Mouse (Mus musculus) urinary bladder, adult 18-20 months (tissue): Measurements from ENCODE around the gene Atp23.

ENCODE experiments used
- DNase-seq, 2 experiments: peaks; one replicate each; pipeline ENCODE4 v3.0.0; 2022; ENCODE audit warnings: low spot score in 2 of 2, mixed read lengths in 2 of 2

Gene Atp23

GRCm38 (mm10) chr10:126900821-126901487 is at the start of gene Atp23:
Gene Atp23, minus strand, starts transcription at chr10:126901355.
- peak; percentile 89 to 94 for DNase-seq

DNA sequence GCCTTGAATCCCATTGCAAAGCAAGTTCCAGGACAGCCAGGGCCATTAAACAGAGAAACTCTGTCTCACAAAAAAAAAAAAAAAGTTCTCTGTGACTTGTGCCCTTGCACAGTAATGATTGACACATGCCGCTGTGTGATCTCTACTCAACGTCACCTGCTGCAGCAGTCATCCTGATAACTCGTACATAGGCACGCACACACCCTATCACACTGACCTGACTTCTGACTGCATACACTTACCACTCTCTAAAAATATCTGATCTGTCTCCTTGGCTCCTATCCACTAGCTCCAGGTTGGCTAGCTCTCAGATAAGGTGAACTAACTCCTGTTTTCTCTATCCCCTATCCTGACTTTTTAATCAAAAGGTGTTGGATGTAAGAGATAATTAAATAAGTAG is 49.4 kb upstream of the Atp23 start:
- DNase-seq = no peak

DNA sequence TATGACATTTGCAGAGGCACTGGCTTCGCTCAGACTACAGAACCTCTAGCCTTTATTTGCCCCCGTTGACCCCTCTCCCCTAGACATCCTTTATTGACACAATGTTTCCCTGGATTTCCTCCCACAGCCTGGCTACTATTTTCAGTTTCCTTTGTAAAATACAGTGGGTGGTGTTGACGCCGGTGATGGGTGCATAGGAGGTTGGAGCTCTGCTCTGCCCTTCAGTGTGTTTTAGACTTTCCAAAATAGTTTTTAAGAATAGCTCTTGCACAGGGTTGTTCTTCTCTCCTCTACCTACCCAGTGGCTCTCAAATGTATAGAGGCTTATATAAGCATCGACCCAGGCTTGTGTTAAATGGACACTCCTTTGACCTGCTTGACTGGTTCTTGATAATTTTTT is 48.7 kb upstream of the Atp23 start:
- no peak for DNase-seq

DNA sequence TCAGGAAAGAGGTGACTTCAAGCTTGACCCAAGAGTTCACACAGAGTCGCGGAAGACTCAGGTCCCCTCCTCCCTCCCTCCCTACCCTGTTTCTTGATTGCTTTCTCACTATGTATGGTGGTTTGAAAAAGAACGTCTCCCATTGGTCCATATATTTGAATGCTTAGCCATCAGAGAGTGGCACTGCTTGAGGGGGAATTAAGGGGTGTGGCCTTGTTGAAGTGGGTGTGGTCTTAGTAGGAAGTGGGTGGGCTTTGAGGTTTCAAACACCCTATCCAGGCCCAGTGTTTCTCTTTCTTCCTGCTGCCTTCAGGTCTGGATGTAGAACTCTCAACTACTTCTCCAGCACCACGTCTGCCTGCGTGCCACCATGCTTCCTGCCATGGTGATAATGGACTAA is 44.4 kb upstream of the Atp23 start:
- no peak for DNase-seq

GRCm38 (mm10) chr10:126940949-126941348 is 39.8 kb upstream of the Atp23 start:
- no peak for DNase-seq

GRCm38 (mm10) chr10:126935556-126936381 is 34.6 kb upstream of the Atp23 start:
- peak in 1 of 2 experiments; percentile 50 for DNase-seq

DNA sequence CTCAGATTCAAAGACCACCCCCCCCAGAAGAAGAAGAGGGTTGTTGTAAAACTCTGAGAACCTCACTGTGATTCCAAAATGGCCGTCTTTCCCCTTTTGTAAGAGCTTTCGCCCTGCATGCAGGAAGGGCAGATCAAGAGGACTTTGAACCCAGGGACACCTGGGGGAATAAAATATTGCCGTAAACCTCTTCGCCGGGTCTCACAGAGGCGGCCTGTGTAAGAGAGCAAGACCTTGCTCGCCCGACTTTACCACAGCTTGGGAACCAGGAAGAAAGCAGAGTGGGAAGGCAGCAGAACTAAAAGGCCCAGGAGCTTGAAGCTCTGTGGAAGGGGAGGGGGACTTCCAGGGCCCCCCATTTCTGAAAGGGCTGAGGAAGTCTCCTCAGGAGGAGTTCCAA is 34.0 kb upstream of the Atp23 start:
- no peak for DNase-seq

- no peak for DNase-seq
Observed at GRCm38 (mm10) chr10:126934561-126934960, 33.4 kb upstream of the Atp23 start.

DNA sequence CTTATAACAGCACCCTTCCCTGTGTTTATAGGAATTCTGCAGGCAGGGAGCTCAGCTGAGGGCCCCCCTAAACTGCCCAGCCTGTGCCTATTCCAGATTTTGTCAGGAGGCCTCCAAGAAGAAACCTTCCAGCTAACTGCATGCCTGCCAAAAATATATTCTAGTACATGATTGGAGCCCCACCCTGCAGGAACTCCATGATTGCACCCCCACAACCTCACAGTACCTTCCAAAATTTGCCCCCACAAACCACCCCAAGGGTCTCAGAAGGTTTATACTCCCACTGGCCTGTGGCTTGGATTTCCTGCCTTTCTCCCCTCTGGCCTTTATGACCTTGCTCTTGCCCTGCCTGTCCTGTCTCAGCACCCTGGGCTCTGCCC is 30.6 kb upstream of the Atp23 start:
- no peak for DNase-seq

GRCm38 (mm10) chr10:126931123-126931759 is 30.1 kb upstream of the Atp23 start:
- DNase-seq = peak in 1 of 2 experiments; percentile 43

DNA sequence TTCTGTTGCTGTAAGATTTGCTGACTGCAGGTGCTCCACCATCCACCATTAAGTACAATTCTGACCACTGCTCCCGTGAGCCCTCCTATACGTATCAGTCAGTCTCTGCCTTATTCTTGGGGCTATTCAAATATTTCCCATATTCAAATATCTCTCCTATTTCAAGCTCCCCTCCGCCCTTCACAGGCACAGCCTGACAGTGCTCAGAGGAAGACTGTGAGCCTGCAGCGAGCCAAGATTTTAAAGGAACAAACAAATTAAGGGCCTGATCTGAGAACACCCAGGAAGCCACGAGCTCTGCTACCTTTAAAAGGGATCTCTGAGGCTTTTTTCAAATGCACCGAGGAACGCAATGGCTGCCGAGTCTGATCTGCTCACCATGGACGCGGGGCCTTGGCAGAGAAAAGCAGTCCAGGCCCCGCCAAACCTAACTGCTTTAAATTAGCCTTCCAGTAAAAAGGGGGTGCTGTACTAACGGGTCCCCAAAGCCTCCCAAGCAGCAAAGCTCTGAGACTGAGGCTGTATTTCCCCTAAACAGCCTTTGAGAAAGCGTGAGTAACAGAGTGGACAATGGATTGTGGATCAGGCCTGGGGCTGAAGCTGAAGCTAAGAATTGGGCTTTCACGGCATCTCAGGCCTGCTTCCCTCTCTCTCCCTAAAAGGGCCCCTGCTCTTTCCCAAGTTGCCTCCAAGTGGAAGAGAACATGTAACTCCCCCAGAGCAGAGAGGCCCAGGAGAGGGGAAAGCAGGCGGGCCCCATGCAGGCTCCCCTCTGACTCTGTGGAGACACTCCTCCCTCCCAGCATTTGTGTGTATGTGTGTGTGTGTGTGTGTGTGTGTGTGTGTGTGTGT is 29.3 kb upstream of the Atp23 start:
- DNase-seq = peak in 1 of 2 experiments; percentile 48

- no peak for DNase-seq
Observed at GRCm38 (mm10) chr10:126929543-126929942, 28.4 kb upstream of the Atp23 start.

- peak in 1 of 2 experiments; percentile 68 for DNase-seq
Observed at GRCm38 (mm10) chr10:126928819-126929206, 27.7 kb upstream of the Atp23 start.

- DNase-seq = peak; percentile 75 to 82
Observed at GRCm38 (mm10) chr10:126928011-126928818, 27.1 kb upstream of the Atp23 start.

DNA sequence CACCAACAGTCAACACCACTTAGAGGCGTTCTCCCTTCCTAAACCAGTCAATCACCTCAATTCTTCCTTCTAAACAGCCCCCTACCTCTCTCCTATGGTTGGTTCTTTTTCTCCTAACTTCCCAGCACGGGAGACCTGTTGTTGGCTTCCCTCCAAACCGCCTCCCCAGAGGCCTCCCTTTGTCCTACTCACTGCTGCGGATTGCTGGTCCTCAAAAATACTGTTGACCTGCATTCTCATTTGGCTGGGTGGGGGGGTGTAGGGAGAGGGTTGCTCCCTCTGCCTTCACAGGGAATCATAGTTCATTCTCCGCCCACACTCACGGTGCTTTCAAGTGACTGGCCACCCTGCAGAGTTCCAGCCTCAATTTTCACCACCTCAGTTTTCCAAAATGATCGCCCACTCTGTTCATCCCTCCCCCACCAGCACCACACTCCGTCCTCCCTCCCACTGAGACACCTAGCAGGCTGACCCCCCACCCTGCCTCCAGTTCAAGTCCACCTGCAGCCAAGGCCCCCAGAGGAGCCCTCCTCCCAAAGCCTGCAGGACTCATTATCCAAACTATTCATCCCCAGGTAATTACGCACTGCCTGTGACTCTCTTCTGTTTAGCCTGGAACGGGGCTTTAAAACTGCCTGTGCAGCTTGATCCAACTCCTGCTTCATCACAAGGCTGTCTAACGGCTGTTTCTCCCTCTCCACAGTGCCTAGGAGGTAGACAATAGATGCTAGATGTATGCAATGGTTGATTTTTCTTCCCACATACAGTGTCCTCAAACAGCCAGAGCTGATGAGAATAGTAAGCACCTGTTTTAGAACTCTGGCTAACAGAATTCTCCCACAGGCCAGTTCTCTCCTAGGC is 26.2 kb upstream of the Atp23 start:
- DNase-seq = no peak

GRCm38 (mm10) chr10:126925391-126925790 is 24.2 kb upstream of the Atp23 start:
- no peak for DNase-seq

- peak in 1 of 2 experiments; percentile 31 for DNase-seq
Observed at GRCm38 (mm10) chr10:126924087-126924486, 22.9 kb upstream of the Atp23 start.

- no peak for DNase-seq
Observed at GRCm38 (mm10) chr10:126920220-126920619, 19.1 kb upstream of the Atp23 start.

DNA sequence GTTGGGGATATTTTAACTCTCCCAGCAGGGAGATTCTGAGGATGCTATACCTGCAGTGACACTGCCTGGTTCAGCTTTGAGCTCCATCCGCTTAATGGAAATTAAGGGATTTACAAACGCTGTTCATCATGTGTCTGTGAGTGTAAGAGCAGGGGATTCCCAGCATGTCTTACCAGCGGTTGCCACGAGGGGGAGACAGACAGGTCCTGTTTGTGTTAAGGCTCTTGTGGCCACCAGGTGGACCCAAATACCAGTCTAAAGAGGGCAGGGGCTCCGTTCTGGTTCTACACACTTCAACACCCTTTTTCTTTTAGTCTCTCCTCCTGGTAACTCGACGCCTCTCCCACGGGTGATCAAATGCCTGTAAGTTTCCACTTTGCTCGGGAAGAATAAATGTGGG is 17.9 kb upstream of the Atp23 start:
- DNase-seq = peak; percentile 88 to 94

DNA sequence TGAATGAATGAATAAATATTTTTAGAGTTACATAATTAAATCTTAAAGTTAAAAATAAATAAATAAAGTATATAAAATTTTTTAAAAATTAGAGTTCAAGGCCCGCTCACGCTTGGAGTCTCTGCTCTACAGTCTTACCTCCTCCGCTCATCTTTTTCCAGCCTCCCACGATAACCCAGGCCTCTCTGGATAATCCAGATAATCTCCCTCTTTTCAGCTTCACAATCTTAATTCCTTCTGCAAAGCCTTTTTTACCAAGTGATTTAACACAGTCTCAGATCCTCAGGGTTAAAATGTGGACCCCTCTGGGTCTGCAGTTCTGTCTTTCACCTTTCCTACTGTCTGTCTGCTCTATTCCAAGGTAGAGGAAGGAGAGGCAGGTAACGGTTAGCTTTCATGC is 13.1 kb upstream of the Atp23 start:
- no peak for DNase-seq
